Mouse (Mus musculus) limb, embryonic 15.5 days (tissue): Measurements from ENCODE around the gene Fam49a. TPM values are rescaled to one million over a fixed set of nuclear protein-coding genes. Genes with fewer than 3 reads are reported as not detected.
"Not testable (repeated sequence)": the region's sequence is repeated elsewhere in the genome, so short reads cannot be mapped to it uniquely, and the experiment has no call there.

Experiments used
- ATAC-seq: fragments of 200-750 bp; cut with Nextera tagmentation; 2 replicates; pipeline ENCODE4 v1.8.0; 2017; ENCODE audit warnings: low read depth, moderate TSS enrichment; ENCODE audit not compliant: insufficient number of reproducible peaks, low FRiP score, low TSS enrichment
- H3K27ac ChIP-seq: fragments of 300-500 bp; sonication (generic); 2 replicates; pipeline ENCODE4 v1.5.1; 2015; ENCODE audit warnings: moderate library complexity, mild to moderate bottlenecking, inconsistent platforms
- H3K27me3 ChIP-seq: fragments of 300-500 bp; sonication (generic); 2 replicates; pipeline ENCODE4 v1.6.1; 2015; ENCODE audit warnings: inconsistent platforms
- H3K36me3 ChIP-seq: fragments of 300-500 bp; sonication (generic); 2 replicates; pipeline ENCODE4 v1.6.1; 2015; ENCODE audit warnings: inconsistent platforms
- H3K4me1 ChIP-seq: fragments of 300-500 bp; sonication (generic); 2 replicates; pipeline ENCODE4 v1.6.1; 2015; ENCODE audit warnings: inconsistent platforms
- H3K4me2 ChIP-seq: fragments of 300-500 bp; sonication (generic); 2 replicates; pipeline ENCODE4 v1.6.1; 2015; ENCODE audit warnings: mild to moderate bottlenecking, inconsistent platforms
- H3K4me3 ChIP-seq: fragments of 300-500 bp; sonication (generic); 2 replicates; pipeline ENCODE4 v1.5.1; 2015; ENCODE audit warnings: mild to moderate bottlenecking, inconsistent platforms
- H3K9ac ChIP-seq: fragments of 300-500 bp; sonication (generic); 2 replicates; pipeline ENCODE4 v1.6.1; 2015; ENCODE audit warnings: inconsistent platforms
- H3K9me3 ChIP-seq: fragments of 300-500 bp; sonication (generic); 2 replicates; pipeline ENCODE4 v1.6.1; 2016; ENCODE audit warnings: inconsistent platforms
- WGBS: fragments of 180-500 bp; shearing (Covaris S2); methylation state at CpG from one replicate; pipeline ENCODE4 v1.1.7; 2015; 5-methylcytosine and 5-hydroxymethylcytosine counted together
- polyA plus RNA-seq: library from polyadenylated mRNA; unstranded; fragments of >200 nt; fragmentation: Nextera tagmentation; extraction: Ambion mirVana; gene quantifications from 2 replicates; pipeline ENCODE4 v1.2.1, GENCODE M21; 2015

The Fam49a gene
- polyA plus RNA-seq, 1 experiment from 2014 or later: 9.8 TPM

GRCm38 (mm10) chr12:12239502-12239901 is 22.4 kb upstream of the Fam49a start:
- Histone ChIP-seq H3K4me1 (no peaks in the 10 kb centered on the region), H3K27me3 (no peaks in the 10 kb centered on the region), H3K36me3 (no peaks in the 10 kb centered on the region), H3K4me3 (no peak overlapping the region), H3K27ac (no peak overlapping the region), H3K9me3 (no peaks in the 10 kb centered on the region), H3K9ac (no peak overlapping the region), H3K4me2 (no peak overlapping the region)
- 48% methylated on average over 3 of the region's 3 CpGs for WGBS
- ATAC-seq: no peak

- ATAC-seq: no peak
- no peaks in the 10 kb centered on the region for H3K27me3 ChIP-seq
- no peaks in the 10 kb centered on the region for H3K36me3 ChIP-seq
- H3K9ac ChIP-seq: no peak overlapping the region
- H3K9me3 ChIP-seq: no peaks in the 10 kb centered on the region
- no peaks in the 10 kb centered on the region for H3K4me1 ChIP-seq
- no peak overlapping the region for H3K27ac ChIP-seq
- H3K4me2 ChIP-seq: no peak overlapping the region
- H3K4me3 ChIP-seq: no peak overlapping the region
- WGBS: 67% methylated on average over 3 of the region's 3 CpGs
These were observed 18.8 kb upstream of the Fam49a start for GRCm38 (mm10) chr12:12243148-12243547.

- not testable (repeated sequence) for H3K9me3 ChIP-seq, H3K4me2 ChIP-seq, H3K4me1 ChIP-seq, H3K27me3 ChIP-seq, H3K36me3 ChIP-seq, H3K4me3 ChIP-seq, ATAC-seq, H3K27ac ChIP-seq, H3K9ac ChIP-seq
- WGBS: 81% methylated on average over 4 of the region's 4 CpGs
These were observed 14.9 kb upstream of the Fam49a start for GRCm38 (mm10) chr12:12247023-12247422.

DNA sequence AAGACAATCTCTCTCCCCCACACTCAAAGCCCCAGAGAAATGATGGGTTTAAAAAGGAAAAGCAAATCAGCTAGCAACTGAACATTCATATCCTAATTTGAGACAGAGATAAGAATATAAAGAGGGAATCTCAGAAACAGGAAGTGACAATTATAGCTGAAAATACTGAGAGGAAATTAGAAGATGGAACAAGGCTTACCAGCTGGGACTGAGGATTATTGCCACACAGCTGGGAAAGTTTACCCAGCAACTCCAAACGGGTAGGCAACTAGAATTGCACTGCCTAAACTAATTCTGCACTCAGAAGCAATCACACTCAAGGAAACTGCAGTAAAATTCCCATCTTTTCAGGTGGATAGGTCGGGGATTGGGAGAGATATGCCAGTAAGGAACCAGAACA is 12.4 kb upstream of the Fam49a start:
- Histone ChIP-seq H3K36me3 (no peaks in the 10 kb centered on the region), H3K4me1 (no peaks in the 10 kb centered on the region), H3K4me3 (no peak overlapping the region), H3K4me2 (no peak overlapping the region), H3K27me3 (no peaks in the 10 kb centered on the region), H3K27ac (no peak overlapping the region), H3K9me3 (no peaks in the 10 kb centered on the region), H3K9ac (no peak overlapping the region)
- WGBS: 42% methylated on average over 2 of the region's 2 CpGs
- no peak for ATAC-seq

- Histone ChIP-seq H3K4me1 (no peaks in the 10 kb centered on the region), H3K27ac (no peak overlapping the region), H3K4me3 (no peak overlapping the region), H3K4me2 (no peak overlapping the region), H3K36me3 (no peaks in the 10 kb centered on the region), H3K9me3 (no peaks in the 10 kb centered on the region), H3K9ac (no peak overlapping the region), H3K27me3 (no peaks in the 10 kb centered on the region)
- ATAC-seq: no peak
- 49% methylated on average over 5 of the region's 5 CpGs for WGBS
These were observed 8.4 kb upstream of the Fam49a start for GRCm38 (mm10) chr12:12253526-12253925.

DNA sequence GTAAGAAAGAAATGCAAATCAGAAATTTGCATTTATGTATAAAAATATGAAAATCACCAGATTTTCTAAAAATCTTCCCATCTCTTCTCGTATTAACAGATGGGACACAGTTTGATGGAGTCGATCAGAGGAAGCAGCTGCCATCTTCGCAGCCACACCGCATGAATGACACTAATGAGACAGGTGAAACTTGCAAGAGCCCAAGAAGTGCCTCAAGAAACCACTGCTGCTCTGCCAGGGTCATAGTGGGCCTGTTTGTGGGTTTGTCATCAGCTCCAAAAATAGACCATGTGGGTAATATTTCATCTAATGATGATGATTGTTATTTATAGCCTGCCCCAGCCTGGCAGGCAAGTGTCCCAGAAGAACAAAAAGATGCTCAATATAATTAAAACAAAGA is 7.8 kb upstream of the Fam49a start:
- 74% methylated on average over 4 of the region's 4 CpGs for WGBS
- Histone ChIP-seq H3K36me3 (no peaks in the 10 kb centered on the region), H3K4me3 (no peak overlapping the region), H3K27me3 (no peaks in the 10 kb centered on the region), H3K9ac (no peak overlapping the region), H3K27ac (no peak overlapping the region), H3K4me1 (no peaks in the 10 kb centered on the region), H3K9me3 (no peaks in the 10 kb centered on the region), H3K4me2 (no peak overlapping the region)
- no peak for ATAC-seq

DNA sequence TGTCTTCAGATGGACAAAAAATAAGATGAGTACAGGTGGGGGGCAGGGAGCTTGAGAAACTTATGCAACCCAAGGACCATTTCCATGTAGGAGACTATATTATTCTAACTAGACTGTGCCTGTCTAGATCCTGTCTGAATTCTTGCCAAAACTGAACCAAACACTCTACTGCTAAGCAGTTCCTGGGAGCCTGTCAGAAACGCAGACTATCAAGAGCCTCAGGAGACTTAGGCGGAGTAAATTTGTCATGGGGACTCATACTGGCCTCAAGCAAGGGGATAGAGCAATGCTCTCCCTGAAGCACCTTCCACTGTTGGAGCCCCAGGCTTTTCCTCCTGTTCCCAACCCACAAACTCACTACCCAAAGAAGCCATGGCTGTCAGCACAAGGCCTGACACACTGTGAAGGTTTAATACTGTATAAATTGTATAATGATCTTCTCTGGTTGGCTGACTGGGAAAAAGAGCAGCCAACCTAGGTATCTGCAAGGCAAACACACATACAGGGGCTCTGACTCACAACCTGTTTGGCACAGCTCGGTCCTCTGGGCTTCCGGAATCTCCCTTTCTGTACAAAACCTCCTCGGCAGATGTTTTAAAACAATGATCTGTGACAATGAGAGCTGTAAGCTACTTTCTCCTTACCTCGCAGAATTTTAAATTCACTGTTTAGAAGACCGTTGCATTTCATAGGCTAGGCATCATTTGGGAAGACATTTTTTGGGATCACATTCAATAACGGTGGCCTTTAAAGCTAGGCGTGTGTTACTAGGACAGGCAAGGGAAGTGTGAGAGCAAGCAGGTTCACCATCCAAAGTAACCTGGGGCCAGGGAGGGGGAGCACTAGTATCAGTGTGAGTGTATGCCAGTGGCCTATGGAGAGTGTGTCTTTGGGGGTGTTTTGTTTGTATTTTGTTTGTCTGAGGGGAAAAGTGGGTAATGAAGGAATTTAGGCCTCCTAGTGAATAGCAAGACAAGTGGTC is 669 bp upstream of the Fam49a start:
- Histone ChIP-seq H3K4me1 (peaks cover 23% of the 10 kb centered on the region), H3K36me3 (no peaks in the 10 kb centered on the region), H3K9me3 (no peaks in the 10 kb centered on the region), H3K4me2 (peak overlapping the region; percentile 92), H3K27me3 (no peaks in the 10 kb centered on the region), H3K27ac (no peak overlapping the region), H3K4me3 (peak overlapping the region; percentile 71), H3K9ac (no peak overlapping the region)
- ATAC-seq: no peak
- 63% methylated on average over 9 of the region's 9 CpGs for WGBS

DNA sequence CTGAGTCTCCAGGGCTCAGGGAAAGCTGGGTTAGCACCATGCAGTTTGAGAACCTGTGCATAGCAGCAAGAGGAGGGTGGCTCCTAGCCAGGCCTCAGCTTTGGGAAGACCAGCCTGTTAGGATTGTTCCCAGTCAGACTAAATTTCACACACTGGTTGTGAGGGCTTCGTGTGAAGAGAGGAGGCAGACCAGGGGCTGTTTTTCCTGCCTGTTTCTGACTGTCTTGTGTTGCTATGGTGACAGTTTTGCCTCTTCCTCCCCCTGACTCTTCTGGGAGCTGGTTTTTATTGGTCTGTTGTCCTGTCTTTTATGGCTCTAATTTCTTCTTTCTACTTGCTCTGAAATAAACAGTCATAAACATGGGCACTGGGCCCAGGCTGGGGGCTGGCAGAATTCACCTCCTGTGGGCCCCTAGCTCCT is 1.4 kb downstream of the Fam49a start:
- WGBS: 4% methylated on average over 1 of the region's 1 CpGs
- no peaks in the 10 kb centered on the region for H3K9me3 ChIP-seq
- ATAC-seq: no peak

DNA sequence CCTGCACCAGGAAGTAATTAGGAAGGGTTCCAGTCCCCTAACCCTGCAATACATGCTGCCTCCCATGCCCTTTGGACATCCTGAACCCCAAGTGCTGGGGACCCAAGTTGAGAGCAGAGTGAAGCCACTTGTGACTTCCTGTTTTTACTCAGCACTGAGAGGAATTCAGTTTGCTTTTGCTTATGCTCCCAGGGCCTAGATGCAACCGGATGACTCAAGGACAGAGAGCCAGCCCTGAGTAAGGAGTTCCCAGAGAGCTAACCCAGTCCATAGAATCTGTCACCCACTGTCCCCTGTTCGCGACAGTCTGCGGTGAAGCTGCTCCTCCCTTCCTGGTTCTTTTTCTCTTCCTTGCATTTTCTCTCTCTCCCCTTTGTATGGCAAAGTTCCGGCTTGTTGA is 2.2 kb downstream of the Fam49a start:
- Histone ChIP-seq H3K4me2 (no peak overlapping the region), H3K9ac (no peak overlapping the region), H3K27me3 (no peaks in the 10 kb centered on the region), H3K4me3 (no peak overlapping the region), H3K4me1 (peaks cover 23% of the 10 kb centered on the region), H3K36me3 (no peaks in the 10 kb centered on the region), H3K27ac (no peak overlapping the region), H3K9me3 (no peaks in the 10 kb centered on the region)
- WGBS: 68% methylated on average over 5 of the region's 5 CpGs
- no peak for ATAC-seq

More for the DNA sequence above, 1.4 kb downstream of the Fam49a start:
- H3K36me3 ChIP-seq: no peaks in the 10 kb centered on the region
- H3K27me3 ChIP-seq: no peaks in the 10 kb centered on the region
- H3K4me2 ChIP-seq: peak overlapping the region; percentile 92; the same call in 1 of the 2 replicates
- H3K4me3 ChIP-seq: peak overlapping the region; percentile 71
- no peak overlapping the region for H3K9ac ChIP-seq
- H3K27ac ChIP-seq: no peak overlapping the region
- peaks cover 23% of the 10 kb centered on the region for H3K4me1 ChIP-seq

GRCm38 (mm10) chr12:12266552-12266951 is 4.6 kb downstream of the Fam49a start:
- no peak for ATAC-seq
- Histone ChIP-seq H3K9me3 (no peaks in the 10 kb centered on the region), H3K9ac (no peak overlapping the region), H3K4me1 (peaks cover 21% of the 10 kb centered on the region), H3K4me2 (no peak overlapping the region), H3K4me3 (no peak overlapping the region), H3K27me3 (no peaks in the 10 kb centered on the region), H3K27ac (no peak overlapping the region), H3K36me3 (no peaks in the 10 kb centered on the region)
- 39% methylated on average over 1 of the region's 1 CpGs for WGBS

DNA sequence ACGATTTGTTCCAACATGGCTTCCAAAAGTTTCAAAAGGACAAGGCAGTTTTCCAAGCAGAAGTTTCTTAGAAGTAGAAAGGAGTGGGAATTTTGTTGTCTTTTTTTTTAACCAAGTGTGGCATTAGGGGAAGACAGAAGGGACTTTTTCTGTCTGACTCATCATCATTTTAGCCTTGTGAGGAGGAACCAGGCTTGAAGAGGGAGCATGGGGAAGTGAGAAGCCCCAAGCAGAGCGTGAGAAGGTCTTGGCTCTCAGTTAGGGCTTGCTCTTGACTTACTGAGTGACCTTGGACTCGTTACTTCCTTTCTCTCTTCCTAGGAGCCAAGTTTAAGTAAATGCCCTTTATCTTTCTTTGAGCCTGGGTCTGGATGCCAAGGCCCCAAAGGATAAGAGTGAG is 8.6 kb downstream of the Fam49a start:
- Histone ChIP-seq H3K9ac (no peak overlapping the region), H3K27me3 (no peaks in the 10 kb centered on the region), H3K4me3 (no peak overlapping the region), H3K4me1 (peaks cover 4% of the 10 kb centered on the region), H3K36me3 (no peaks in the 10 kb centered on the region), H3K9me3 (no peaks in the 10 kb centered on the region), H3K27ac (no peak overlapping the region), H3K4me2 (no peak overlapping the region)
- WGBS: 81% methylated on average over 3 of the region's 3 CpGs
- ATAC-seq: no peak

DNA sequence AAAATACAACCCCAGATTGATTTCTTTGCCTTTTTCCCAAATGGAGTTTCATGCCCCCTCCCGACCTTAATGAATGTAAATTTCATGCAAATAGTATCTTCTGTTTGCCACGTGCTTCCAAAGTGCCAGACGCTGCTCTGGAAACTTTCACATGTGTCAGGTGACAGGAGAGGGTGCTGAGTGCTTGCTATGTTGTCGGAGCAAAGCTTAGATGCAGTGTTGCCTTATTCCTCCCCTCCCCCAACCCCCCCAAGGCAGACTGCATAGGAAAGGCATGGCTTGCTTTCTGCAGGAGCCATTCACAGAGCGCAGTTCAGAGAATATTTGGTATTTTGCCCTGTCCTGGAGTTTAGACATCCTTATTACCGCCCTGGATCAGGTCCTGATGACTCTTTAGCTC is 12.2 kb downstream of the Fam49a start:
- WGBS: 17% methylated on average over 6 of the region's 6 CpGs
- no peaks in the 10 kb centered on the region for H3K27me3 ChIP-seq
- H3K4me1 ChIP-seq: peaks cover 4% of the 10 kb centered on the region
- no peak overlapping the region for H3K4me3 ChIP-seq
- no peak for ATAC-seq
- H3K4me2 ChIP-seq: no peak overlapping the region
- H3K27ac ChIP-seq: no peak overlapping the region
- H3K36me3 ChIP-seq: no peaks in the 10 kb centered on the region
- no peaks in the 10 kb centered on the region for H3K9me3 ChIP-seq
- H3K9ac ChIP-seq: no peak overlapping the region
